Mouse (Mus musculus) limb, embryonic 13.5 days (tissue): ENCODE measurements around the gene Nod2. TPM values are rescaled to one million over a fixed set of nuclear protein-coding genes. Genes with fewer than 3 reads are reported as not detected.

Source experiments
- ATAC-seq: fragments of 200-750 bp; cut with Nextera tagmentation; 2 replicates; pipeline ENCODE4 v1.8.0; 2017; ENCODE audit warnings: low read depth, moderate number of reproducible peaks, moderate TSS enrichment; ENCODE audit not compliant: low FRiP score
- H3K27ac ChIP-seq: fragments of 300-500 bp; sonication (generic); 2 replicates; pipeline ENCODE4 v1.5.1; 2015; ENCODE audit warnings: inconsistent platforms, mild to moderate bottlenecking, moderate library complexity
- H3K27me3 ChIP-seq: fragments of 300-500 bp; sonication (generic); 2 replicates; pipeline ENCODE4 v1.6.1; 2015; ENCODE audit warnings: mild to moderate bottlenecking, inconsistent platforms
- H3K36me3 ChIP-seq: fragments of 300-500 bp; sonication (generic); 2 replicates; pipeline ENCODE4 v1.6.1; 2015; ENCODE audit warnings: inconsistent platforms, mild to moderate bottlenecking, moderate library complexity
- H3K4me1 ChIP-seq: fragments of 300-500 bp; sonication (generic); 2 replicates; pipeline ENCODE4 v1.6.1; 2015; ENCODE audit warnings: inconsistent platforms
- H3K4me2 ChIP-seq: fragments of 300-500 bp; sonication (generic); replicated peaks from 2 replicates; pipeline ENCODE4 v1.6.1; 2015; ENCODE audit warnings: inconsistent platforms, mild to moderate bottlenecking, moderate library complexity
- H3K4me3 ChIP-seq: fragments of 300-500 bp; sonication (generic); 2 replicates; pipeline ENCODE4 v1.5.1; 2015; ENCODE audit warnings: moderate library complexity, mild to moderate bottlenecking, inconsistent platforms
- H3K9ac ChIP-seq: fragments of 300-500 bp; sonication (generic); 2 replicates; pipeline ENCODE4 v1.6.1; 2015; ENCODE audit warnings: mild to moderate bottlenecking, inconsistent platforms
- H3K9me3 ChIP-seq: fragments of 300-500 bp; sonication (generic); 2 replicates; pipeline ENCODE4 v1.6.1; 2016; ENCODE audit warnings: inconsistent platforms
- WGBS: fragments of 180-500 bp; shearing (Covaris S2); methylation state at CpG from one replicate; pipeline ENCODE4 v1.1.7; 2015; 5-methylcytosine and 5-hydroxymethylcytosine counted together
- polyA plus RNA-seq: library from polyadenylated mRNA; unstranded; fragments of >200 nt; fragmentation: Nextera tagmentation; extraction: Ambion mirVana; gene quantifications from 2 replicates; pipeline ENCODE4 v1.2.1, GENCODE M21; 2015

Nod2 gene
- polyA plus RNA-seq, 1 experiment from 2014 or later: 0.36 TPM

DNA sequence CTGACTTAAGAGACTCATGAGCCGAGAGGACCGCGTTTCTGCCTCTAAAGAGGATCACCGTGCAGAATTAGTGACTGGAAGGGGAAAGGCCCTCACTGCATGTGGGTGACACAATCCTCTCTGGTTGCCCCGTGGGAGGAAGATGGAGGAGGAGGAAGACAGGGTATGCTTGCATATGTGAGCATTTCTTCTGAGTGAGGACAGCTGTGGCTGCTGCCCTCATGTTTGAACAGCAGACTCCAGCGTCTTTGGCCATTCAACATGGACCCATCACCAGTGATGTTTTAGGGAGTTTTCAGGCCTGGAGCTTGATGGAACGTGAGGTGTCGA is 39.8 kb downstream of the Nod2 start:
- WGBS: 78% methylated on average over 8 of the region's 8 CpGs
- Histone ChIP-seq H3K4me2 (no peak overlapping the region), H3K9ac (no peak overlapping the region), H3K27me3 (no peaks in the 10 kb centered on the region), H3K4me1 (peaks cover 12% of the 10 kb centered on the region), H3K9me3 (no peaks in the 10 kb centered on the region), H3K4me3 (no peak overlapping the region), H3K36me3 (no peaks in the 10 kb centered on the region), H3K27ac (no peak overlapping the region)
- no peak for ATAC-seq

DNA sequence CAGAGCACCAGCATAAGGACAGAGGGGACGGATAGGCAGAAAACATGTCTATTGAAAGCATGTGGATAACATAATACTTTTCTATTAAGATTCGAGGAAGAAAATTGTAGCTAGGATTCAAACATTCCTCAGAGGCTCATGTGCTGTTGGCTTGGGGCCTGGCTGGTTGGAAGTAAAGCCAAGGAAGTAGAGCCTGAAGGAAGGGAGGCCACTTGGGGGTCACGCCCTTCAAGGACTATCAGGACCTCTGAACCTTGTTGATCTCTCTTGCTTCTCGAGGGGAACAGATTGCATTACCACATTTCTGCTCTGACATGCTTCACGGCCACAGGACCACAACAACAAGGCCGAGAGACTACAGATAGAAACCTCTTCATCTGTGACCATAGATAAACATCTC is 42.0 kb downstream of the Nod2 start:
- H3K4me2 ChIP-seq: no peak overlapping the region
- H3K36me3 ChIP-seq: no peaks in the 10 kb centered on the region
- WGBS: 83% methylated on average over 6 of the region's 6 CpGs

DNA sequence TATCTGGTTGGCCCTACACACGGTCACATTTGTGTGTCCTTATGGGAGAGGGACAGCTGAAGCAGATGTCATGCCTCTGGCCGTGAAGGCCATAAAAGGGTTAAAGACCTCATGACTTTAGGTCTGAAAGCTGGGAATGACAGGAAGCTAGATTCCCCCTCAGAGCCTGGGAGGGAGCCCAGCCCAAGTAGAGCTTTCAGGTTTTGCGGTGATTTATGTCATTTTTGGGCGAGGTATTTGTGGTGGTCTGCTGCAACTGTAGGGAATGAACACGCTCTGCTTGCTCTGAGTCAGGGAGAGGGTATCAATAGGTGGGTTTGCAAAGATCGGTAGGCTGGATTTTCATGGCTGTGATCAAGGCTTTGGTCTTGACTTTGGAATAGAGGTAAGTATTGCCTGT is 42.8 kb downstream of the Nod2 start:
- H3K27ac ChIP-seq: no peak overlapping the region
- H3K9ac ChIP-seq: no peak overlapping the region
- no peak overlapping the region for H3K4me3 ChIP-seq
- peaks cover 17% of the 10 kb centered on the region for H3K4me1 ChIP-seq
- no peaks in the 10 kb centered on the region for H3K9me3 ChIP-seq
- no peak for ATAC-seq
- no peaks in the 10 kb centered on the region for H3K27me3 ChIP-seq
- H3K4me2 ChIP-seq: no peak overlapping the region
- H3K36me3 ChIP-seq: no peaks in the 10 kb centered on the region
- 76% methylated on average over 6 of the region's 6 CpGs for WGBS

More for the DNA sequence above, 42.0 kb downstream of the Nod2 start:
- H3K9ac ChIP-seq: no peak overlapping the region
- no peak overlapping the region for H3K27ac ChIP-seq
- no peaks in the 10 kb centered on the region for H3K27me3 ChIP-seq
- no peak overlapping the region for H3K4me3 ChIP-seq
- no peaks in the 10 kb centered on the region for H3K9me3 ChIP-seq
- peaks cover 17% of the 10 kb centered on the region for H3K4me1 ChIP-seq
- no peak for ATAC-seq

DNA sequence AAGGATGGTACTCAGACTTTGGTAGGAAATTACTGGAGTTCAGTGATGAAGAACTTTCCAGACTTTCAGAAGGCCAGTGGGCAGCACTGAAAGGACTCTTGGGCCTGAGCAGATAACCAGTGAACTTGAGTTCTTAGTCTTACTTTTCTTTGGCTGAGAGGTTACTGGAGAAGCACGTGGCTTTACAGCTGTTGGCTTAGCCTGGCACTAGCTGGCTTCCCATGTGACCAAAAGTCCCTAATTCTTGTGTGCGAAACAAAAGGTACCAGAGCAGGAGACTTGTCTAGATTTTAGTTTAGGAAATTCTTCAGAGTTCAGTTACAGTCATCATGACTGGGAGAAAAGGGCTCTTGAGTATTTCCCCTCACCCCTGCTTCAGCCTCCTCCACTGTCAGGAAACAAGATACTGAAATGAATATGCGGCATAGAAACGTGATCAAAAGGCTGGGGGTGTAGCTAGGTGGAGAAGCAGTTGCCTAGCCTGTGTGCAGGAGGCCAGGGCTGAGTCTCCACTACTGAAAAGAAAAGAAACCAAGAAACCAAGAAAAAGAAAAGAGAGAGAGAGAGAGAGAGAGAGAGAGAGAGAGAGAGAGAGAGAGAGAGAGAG is 44.3 kb downstream of the Nod2 start:
- Histone ChIP-seq H3K27ac (no peak overlapping the region), H3K4me1 (peaks cover 15% of the 10 kb centered on the region), H3K36me3 (no peaks in the 10 kb centered on the region), H3K9me3 (no peaks in the 10 kb centered on the region), H3K27me3 (no peaks in the 10 kb centered on the region), H3K9ac (no peak overlapping the region), H3K4me3 (no peak overlapping the region), H3K4me2 (no peak overlapping the region)
- no peak for ATAC-seq
- 42% methylated on average over 4 of the region's 4 CpGs for WGBS

DNA sequence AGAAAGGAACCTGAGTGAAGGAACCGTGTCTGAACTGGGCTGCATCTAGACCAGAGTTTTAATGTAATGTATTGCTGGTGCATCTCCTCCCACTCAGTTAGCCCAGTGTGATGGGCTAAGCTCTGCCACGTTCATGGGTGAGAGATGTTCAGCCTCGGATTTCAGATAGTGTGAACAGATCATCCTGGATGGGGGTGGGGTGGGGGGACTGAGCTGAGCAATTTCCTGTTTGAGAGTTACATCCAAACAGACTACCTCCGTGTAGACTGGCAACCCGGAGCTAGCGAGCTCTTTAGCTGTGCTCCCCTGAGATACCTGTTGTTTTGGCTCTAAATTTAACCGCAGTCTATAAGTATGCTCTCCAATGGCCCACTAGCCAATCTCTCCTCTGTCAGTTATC is 44.8 kb downstream of the Nod2 start:
- Histone ChIP-seq H3K4me3 (no peak overlapping the region), H3K4me2 (no peak overlapping the region), H3K27me3 (no peaks in the 10 kb centered on the region), H3K4me1 (peaks cover 10% of the 10 kb centered on the region), H3K9ac (no peak overlapping the region), H3K36me3 (no peaks in the 10 kb centered on the region), H3K27ac (no peak overlapping the region), H3K9me3 (no peaks in the 10 kb centered on the region)
- WGBS: 38% methylated on average over 7 of the region's 7 CpGs
- no peak for ATAC-seq

DNA sequence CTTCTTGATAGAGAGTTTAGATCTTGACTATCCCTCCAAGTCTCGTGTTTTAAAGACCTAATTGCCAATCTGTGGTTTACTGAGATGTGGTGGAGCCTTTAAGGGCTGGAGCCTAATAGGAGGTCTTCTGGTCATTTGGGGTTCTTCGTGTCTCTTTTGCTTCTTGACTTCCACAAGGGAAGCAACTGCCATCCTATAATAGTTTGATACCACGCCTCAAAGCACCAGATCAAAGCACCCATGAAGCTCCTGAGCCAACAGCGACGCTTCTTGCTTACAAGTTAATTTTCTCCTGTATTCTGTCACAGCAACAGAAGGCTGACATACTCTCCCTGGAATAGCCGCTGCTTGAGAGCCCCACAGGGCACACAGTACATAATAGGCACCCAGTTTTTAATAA is 45.8 kb downstream of the Nod2 start:
- no peaks in the 10 kb centered on the region for H3K36me3 ChIP-seq
- no peaks in the 10 kb centered on the region for H3K9me3 ChIP-seq
- no peaks in the 10 kb centered on the region for H3K27me3 ChIP-seq
- peaks cover 14% of the 10 kb centered on the region for H3K4me1 ChIP-seq
- WGBS: 74% methylated on average over 6 of the region's 6 CpGs
- H3K27ac ChIP-seq: no peak overlapping the region
- no peak for ATAC-seq
- H3K4me2 ChIP-seq: no peak overlapping the region
- H3K9ac ChIP-seq: no peak overlapping the region
- H3K4me3 ChIP-seq: no peak overlapping the region

DNA sequence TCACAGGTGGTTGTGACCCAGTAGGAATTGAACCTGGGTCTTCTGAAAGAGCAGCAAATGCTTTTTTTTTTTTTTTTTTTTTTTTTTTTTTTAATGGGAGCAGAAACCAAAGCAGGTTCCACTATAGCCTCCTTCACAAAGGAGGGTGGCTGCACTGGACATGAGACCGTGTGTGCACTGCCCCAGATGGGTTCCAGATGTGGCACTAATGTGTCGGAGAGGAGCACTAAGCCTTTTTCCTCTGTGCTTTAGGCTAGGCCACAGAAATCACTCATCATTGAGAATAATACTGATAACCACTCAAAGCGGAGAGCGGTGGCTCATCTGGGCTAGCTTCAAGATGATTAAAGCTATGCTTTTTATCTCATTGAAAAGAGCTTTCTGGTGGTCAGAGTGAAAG is 46.3 kb downstream of the Nod2 start:
- no peak overlapping the region for H3K27ac ChIP-seq
- H3K4me1 ChIP-seq: peaks cover 16% of the 10 kb centered on the region
- H3K9ac ChIP-seq: no peak overlapping the region
- H3K9me3 ChIP-seq: no peaks in the 10 kb centered on the region
- no peaks in the 10 kb centered on the region for H3K27me3 ChIP-seq
- WGBS: 44% methylated on average over 4 of the region's 4 CpGs
- H3K36me3 ChIP-seq: no peaks in the 10 kb centered on the region
- no peak overlapping the region for H3K4me2 ChIP-seq
- no peak for ATAC-seq
- no peak overlapping the region for H3K4me3 ChIP-seq

DNA sequence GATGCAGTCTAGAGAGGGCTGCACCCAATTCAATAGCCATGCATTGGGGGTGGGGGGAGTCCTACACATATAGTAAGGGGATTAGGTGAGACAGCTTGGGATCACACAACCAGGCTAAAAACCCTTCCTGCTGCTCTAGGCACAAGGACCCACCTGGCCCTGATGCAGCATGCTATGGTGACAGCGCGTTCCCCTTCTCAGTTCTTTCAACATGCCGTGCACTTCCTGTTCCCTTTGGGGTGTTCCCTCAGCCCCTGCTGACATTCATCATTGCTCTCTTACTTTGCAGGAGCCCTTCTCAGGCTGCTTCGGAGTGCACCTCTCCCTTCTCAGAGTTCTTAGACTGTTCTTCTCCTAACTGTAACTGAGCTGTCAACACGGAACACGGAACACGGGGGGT is 47.2 kb downstream of the Nod2 start:
- WGBS: 66% methylated on average over 7 of the region's 7 CpGs

DNA sequence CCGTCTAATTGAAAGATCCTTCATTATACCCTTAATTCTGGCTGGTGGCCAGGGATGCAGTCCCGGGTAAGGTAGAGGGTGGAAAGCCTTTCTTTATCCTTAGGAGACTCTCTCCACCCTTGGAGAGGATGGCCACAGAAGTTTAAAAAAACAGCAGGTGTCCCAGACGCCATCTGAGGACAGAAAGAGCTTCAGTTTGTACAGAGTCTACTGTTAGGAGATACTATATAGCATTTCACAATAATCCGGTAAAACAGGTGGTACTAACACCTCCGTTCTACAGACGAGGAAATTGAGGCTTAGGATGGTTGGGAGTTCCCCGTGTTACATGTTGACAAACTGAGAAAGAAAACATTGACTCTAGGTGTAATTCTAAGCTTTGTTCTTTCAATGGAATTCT is 49.1 kb downstream of the Nod2 start:
- H3K4me3 ChIP-seq: peak overlapping the region; percentile 91
- no peak for ATAC-seq
- H3K9me3 ChIP-seq: no peaks in the 10 kb centered on the region
- H3K9ac ChIP-seq: no peak overlapping the region; the same call in 1 of the 2 replicates
- H3K4me2 ChIP-seq: peak overlapping the region; percentile 58
- peaks cover 16% of the 10 kb centered on the region for H3K4me1 ChIP-seq
- H3K27me3 ChIP-seq: no peaks in the 10 kb centered on the region
- no peak overlapping the region for H3K27ac ChIP-seq
- 20% methylated on average over 7 of the region's 7 CpGs for whole genome bisulfite sequencing
- no peaks in the 10 kb centered on the region for H3K36me3 ChIP-seq

More for the DNA sequence above, 47.2 kb downstream of the Nod2 start:
- Histone ChIP-seq H3K4me3 (no peak overlapping the region), H3K4me2 (no peak overlapping the region), H3K27ac (no peak overlapping the region), H3K9me3 (no peaks in the 10 kb centered on the region), H3K36me3 (no peaks in the 10 kb centered on the region), H3K9ac (no peak overlapping the region), H3K27me3 (no peaks in the 10 kb centered on the region), H3K4me1 (peaks cover 16% of the 10 kb centered on the region)
- ATAC-seq: no peak

DNA sequence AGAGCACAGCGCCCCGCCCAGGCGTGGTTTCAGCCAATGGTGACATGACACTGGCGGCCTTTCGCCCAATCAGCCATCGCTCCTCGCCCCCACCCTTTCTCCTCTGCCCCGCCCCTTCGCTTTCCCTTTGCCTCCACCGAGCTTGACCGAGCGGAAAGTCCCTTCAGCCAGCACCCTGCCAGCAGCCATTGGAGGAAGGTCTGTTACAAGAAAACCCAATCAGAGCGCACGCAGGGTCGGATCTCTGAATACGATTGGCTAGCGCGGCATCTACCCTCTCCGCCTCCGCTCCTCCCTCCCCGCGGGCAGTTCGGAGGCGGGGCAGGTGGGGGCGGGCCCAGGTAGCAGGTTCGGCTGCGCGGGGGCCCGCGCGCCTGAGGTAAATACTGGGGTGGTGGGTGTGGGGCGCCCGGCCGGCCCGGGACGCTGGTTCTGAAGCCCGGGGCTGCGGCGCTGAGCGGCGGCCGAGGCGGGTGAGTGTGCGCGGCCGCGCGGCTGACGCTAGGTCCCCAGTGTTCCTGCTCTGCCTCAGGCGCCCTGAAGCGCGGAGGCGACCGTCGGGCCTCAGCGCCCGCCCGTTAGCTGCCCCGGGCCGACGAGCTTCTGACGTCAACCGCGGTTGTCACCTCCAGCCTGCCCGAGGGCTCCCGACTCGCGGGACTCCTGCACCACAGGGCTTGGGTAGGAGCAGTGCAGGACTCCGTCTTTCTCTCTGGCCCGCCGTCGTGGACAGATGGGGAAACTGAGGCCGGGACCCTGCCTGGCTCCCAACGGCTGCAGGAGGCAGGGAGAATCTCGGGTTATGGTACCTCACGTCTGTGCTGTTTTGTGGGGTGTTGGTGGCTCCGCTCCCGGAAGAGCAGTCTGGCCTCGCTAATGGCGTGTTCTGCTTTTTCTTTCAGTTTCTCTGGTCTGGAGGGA is 49.9 kb downstream of the Nod2 start, which contains the start of gene Cyld:
Gene Cyld, plus strand, starts transcription at position 308 of the 921 bp plus-strand sequence.
- WGBS: under 1% methylated on average over 77 of the region's 80 CpGs
- H3K27me3 ChIP-seq: no peaks in the 10 kb centered on the region
- peak within 1 kb of the TSS; percentile 66; the same call in 1 of the 2 replicates for H3K27ac ChIP-seq
- H3K4me1 ChIP-seq: peaks cover 14% of the 10 kb centered on the region
- H3K9ac ChIP-seq: peak within 1 kb of the TSS; percentile 85
- H3K9me3 ChIP-seq: no peaks in the 10 kb centered on the region
- H3K4me2 ChIP-seq: peak within 1 kb of the TSS; percentile 75
- ATAC-seq: peak; percentile 100
- peak within 1 kb of the TSS; percentile 91 for H3K4me3 ChIP-seq
- no peaks in the 10 kb centered on the region for H3K36me3 ChIP-seq

DNA sequence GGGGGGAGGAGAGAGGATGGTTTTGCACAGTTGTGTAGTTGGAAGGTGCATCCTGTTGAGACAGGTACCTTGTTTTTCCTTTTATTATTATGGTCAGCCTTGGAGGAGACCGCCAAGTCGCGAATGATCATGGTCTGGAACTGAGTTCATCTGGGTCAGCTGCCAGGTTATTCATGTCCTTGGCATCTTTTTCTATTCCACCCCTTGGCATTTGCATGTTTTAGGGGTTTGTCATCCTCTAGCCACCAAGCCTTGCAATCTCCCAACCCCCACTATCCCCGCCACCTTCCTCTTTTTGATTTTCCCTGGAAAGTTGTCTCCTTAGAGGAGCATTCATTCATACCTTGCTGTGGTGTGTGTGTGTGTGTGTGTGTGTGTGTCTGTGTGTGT is 50.5 kb downstream of the Nod2 start:
- no peak overlapping the region for H3K27ac ChIP-seq
- 21% methylated on average over 4 of the region's 4 CpGs for WGBS
- peak overlapping the region; percentile 91 for H3K4me3 ChIP-seq
- H3K9ac ChIP-seq: peak overlapping the region; percentile 85
- no peaks in the 10 kb centered on the region for H3K36me3 ChIP-seq
- H3K27me3 ChIP-seq: no peaks in the 10 kb centered on the region
- peaks cover 10% of the 10 kb centered on the region for H3K4me1 ChIP-seq
- peak overlapping the region; percentile 75 for H3K4me2 ChIP-seq
- ATAC-seq: peak; percentile 1; the same call in 1 of the 2 replicates
- no peaks in the 10 kb centered on the region for H3K9me3 ChIP-seq

DNA sequence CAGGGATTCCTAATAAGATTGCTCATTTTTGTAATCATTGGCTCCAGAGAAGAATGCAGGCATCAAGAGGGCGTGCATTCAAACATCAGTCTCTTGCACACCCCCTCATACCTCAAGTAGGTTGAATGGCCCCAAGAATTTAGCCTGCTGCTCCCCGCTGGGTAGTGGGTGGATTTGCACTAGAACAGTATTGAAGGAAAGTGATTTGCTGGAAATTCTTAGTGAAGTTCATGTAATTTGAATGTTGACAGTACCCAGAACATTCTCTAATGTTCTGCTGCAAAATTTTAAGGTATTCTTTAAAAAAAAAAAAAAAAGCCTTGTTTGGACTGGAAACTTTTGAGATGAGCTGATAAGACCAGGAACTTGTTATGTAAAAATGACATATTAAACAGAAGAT is 50.9 kb downstream of the Nod2 start:
- no peaks in the 10 kb centered on the region for H3K9me3 ChIP-seq
- no peaks in the 10 kb centered on the region for H3K27me3 ChIP-seq
- ATAC-seq: no peak
- WGBS: 44% methylated on average over 2 of the region's 2 CpGs
- no peaks in the 10 kb centered on the region for H3K36me3 ChIP-seq
- H3K9ac ChIP-seq: peak overlapping the region; percentile 85
- H3K4me2 ChIP-seq: peak overlapping the region; percentile 75
- no peak overlapping the region for H3K27ac ChIP-seq
- H3K4me3 ChIP-seq: peak overlapping the region; percentile 91
- H3K4me1 ChIP-seq: peaks cover 10% of the 10 kb centered on the region
